Mouse (Mus musculus) thymus, postnatal 10 days (tissue): ENCODE measurements around the gene Heph.
"Not testable (repeated sequence)": the region's sequence is repeated elsewhere in the genome, so short reads cannot be mapped to it uniquely, and the experiment has no call there.

Experiments
- DNase-seq, 2 experiments: peaks; one replicate each; pipeline ENCODE4 v3.0.0; 2021; ENCODE audit warnings: low spot score in 2 of 2

Heph gene

DNA sequence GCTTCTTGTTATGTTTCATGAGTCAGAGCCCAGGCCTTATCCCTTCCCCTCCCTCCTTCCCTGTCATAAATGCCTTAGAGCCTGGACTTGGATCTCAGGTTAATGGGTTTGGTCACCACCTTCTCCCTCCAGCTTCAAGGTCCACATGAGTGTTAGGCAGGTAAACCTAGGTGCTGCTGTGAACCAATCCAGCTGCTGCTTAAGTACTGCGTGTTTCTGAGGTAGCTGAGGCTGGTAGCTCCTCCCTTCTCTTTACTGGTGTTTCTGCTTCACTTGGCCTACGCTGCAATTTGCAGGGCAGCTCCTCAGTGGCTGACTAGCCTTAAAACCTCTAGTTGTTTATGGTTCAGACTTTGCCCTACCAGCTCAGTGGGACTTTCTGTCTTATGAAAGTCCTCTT lies at the start of gene Heph:
Gene Heph (plus strand): TSS at position 211 of the 400 bp plus-strand sequence.
- DNase-seq: no peak

DNA sequence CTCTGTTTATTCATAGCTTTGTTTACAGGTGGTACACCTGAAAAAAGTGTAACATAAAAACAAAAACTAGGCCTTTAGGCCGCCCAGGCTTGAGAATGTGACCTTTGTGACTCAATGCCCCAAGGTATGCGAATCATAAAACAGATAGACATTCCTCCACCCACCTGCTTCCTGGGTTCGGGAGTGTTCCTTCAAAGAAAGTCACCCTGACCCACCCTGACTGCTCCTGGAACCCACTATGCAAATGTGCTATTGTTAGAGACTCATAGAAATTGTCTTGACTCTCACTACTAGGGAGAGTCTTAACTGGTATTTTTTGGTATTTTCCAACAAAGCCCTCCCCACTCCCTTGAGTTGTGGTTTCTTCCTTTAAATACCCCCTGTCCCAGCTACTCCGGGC lies 39.8 kb upstream of the Heph start:
- DNase-seq: not testable (repeated sequence)

DNA sequence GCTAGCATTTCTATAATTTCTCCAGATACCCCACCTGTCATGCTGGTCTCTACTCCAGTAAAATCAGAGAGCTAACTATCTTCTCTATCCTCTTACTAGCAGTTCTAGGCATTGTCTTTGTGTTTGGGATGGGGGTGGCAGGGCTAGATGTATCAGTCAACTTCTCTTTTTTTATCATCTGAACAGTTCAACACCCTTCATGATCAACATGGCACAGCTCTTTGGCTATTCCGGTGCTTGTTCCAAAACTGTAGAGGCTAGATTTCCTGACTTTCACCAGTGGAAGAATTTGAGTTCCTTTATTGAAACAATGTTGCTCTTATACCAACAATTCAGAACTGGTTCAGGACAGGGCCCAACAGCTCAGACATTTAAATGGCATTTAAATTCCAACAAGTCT lies 38.2 kb upstream of the Heph start:
- no peak for DNase-seq

DNA sequence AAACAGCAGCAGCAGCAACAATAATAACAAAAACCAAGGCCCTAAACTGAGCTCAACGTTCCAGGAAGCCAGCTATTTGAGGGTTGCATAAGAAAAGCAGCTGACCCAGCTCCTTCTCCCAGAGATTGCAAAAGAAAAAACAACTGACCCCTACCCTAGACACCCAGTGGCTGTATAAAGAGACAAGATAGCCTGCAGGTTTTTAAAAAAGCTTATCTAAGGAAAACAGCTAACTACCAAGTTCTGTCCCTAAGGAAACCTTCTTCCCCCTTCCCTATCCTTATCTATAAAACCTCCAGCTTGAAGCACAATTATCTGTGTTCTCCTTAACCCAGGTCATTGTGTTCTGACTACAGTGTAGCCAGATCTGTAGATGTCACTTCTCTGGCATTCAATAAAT lies 37.4 kb upstream of the Heph start:
- DNase-seq: no peak

DNA sequence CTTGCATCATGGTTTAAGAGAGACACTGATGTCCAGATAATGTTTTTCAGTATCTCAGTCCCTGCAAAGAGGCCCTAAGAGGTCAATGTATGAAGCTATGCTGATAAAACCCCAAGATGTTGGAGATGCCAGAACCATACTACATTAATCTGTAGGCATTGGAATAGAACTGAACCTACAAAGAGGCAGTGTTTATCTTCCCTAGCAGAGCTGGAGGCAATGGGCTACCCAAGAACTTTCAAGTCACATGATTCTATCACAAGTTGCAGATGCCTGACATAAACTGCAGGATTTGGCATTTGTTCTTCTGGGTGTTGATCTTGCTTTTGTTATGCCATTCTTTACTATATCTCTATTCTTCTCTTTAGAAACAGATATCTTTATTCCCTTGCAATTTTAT lies 35.8 kb upstream of the Heph start:
- DNase-seq: no peak

DNA sequence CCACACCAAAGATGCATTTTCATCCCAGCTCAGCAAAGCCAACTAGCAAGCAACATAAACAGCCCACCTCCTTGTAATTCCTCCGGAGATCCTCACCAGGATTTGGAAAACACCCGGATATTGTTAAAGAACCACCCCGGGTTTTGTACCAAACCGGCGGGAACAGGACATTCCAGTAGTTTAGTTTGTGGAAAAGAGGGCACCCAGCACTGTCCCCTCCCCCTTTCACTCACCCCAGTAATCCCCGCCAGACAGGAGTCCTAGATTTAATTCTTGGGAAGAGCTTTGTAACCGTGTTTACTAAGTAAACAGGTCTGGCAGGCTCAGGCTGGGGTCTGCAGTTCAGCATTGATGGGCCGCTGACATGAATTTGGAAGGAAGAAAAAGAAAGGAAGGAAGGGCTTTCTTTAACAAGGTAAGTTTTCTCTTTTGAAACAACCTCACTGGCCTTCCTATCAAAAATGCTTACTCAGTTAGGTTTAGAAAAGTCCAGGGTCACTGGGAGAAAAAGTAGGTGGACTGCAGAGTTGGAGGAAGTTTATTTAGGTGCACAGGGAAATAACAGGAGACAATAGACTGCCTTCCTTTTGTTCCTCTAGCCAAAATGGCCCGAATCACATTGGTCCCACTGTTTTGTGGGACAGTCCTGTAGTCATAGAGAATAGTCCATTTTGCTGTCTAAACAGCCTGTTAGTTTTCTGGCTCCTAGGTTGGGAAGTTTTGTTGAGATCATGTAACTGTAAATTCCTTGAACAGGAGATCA lies 1.2 kb downstream of the Heph start, which contains the start of gene Hsf3:
Gene Hsf3 (minus strand): TSS at position 94 of the 763 bp plus-strand sequence.
- no peak for DNase-seq

DNA sequence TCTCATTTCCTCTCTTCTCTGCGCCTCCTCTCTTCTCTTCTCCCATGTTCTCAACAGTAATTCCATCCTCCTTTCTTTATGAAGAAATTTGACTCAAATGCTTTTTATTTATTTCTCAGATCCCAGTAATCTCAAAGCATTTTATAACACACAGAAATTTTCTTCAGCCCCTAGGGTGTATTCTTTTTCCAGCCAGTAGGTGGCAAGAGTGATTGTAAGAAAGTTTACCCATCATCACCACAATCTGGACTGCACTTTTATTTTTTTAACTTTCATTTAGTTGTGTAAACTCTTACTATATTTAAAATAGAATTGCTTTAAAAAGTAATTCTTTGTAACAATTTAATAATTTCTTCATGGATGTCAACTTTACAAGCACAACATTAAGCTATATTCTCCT lies 46.4 kb downstream of the Heph start:
- DNase-seq: no peak
